Mouse (Mus musculus) layer of hippocampus, adult 18-20 months (tissue): Measurements from ENCODE around the gene Cxcl12. TPM values are rescaled to one million over a fixed set of nuclear protein-coding genes. Genes with fewer than 3 reads are reported as not detected.

Experiments used
- DNase-seq, 2 experiments: peaks; one replicate each; pipeline ENCODE4 v3.0.0; 2022; ENCODE audit warnings: low spot score in 2 of 2
- total RNA-seq, 2 experiments: library from RNA; stranded (reverse); gene quantifications; 2 replicates each; pipeline ENCODE4 v1.2.3; 2021

Gene Cxcl12
- total RNA-seq, 2 experiments from 2014 or later = 45.3 to 46.3 TPM

GRCm38 (mm10) chr6:117173876-117174275 lies 5.5 kb downstream of the Cxcl12 start:
- DNase-seq = peak; percentile 43 to 85

- DNase-seq = no peak
Measured at GRCm38 (mm10) chr6:117175113-117175793, 6.9 kb downstream of the Cxcl12 start.

- DNase-seq = no peak
Measured at GRCm38 (mm10) chr6:117176406-117176805, 8.1 kb downstream of the Cxcl12 start.

- no peak for DNase-seq
Measured at GRCm38 (mm10) chr6:117180303-117180702, 12.0 kb downstream of the Cxcl12 start.

DNA sequence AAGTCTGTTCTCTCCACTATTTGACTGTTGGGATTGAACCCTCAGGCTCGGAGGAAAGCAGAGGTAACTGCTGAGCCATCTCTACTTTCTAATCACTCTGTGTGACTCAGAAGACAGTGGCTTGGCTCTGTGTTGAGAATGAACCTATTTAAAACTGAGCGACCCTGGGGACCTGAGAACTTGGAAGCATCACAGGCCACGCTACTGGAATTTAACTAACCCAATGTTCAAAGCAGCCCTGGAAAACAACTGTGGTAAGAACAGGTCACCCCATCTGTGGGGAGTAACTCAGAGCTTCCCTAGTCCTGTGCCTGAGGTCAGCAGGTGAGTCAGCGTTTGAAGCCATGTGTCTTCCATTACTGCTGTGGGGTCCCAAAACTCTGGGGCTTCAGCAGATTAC lies 17.0 kb downstream of the Cxcl12 start:
- DNase-seq = no peak

DNA sequence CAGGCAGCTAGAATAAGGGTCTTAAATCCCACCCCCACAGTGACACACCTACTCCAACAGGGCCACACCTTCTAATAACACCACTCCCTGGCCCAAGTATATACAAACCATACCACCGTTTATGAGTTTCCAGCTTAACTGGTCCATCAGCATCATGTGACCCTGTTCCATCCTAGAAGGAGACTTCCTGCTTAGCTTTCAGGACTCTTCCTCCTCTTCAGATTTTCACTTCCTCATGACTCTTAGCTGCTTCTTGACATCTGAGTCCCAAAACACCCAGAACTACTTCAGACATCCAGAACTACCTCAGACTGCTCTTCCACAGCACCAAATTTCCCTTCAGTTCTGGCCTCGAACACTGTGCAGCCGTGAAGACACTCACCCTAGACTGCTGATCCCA lies 22.1 kb downstream of the Cxcl12 start:
- no peak for DNase-seq

DNA sequence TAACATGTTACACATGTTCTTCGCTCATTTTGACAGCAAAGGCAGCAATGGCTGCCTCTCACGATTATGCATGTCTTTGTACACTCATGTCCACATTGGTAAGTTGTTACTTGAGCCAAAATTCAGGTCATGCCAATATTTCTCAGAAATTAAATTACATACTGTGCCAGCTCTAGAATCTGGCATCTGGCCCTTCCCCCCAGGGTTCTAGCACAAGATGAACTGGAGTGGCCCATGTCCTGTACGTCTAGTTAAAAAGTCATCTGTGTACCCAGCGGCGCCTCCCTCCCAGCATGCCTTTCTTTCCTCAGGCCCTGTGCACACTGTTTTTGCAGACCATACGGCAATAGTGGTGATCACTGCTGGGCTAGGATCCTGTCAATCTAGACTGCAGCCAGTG lies 23.4 kb downstream of the Cxcl12 start:
- DNase-seq = no peak

- DNase-seq = no peak
Measured at GRCm38 (mm10) chr6:117192678-117193077, 24.3 kb downstream of the Cxcl12 start.

DNA sequence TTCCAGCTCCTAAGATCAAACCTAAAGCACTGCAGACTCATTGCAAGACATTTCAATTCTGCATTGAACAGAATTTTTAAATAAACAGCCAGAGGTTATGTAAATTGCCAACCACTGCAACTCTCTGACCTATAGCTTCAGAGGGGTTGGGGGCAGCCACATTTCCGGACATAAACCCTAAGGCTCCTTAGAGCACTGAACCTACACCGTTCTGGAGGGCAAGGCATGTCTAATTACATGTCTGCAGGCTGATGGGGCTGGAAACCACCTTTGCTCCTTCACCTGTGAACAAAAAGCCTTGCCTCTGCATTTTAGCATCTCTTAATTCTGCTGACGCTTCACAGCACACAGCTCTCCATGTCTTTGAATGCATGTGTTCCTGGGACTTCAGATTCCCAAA lies 26.9 kb downstream of the Cxcl12 start:
- no peak for DNase-seq

GRCm38 (mm10) chr6:117198871-117199270 lies 30.5 kb downstream of the Cxcl12 start:
- DNase-seq = no peak

DNA sequence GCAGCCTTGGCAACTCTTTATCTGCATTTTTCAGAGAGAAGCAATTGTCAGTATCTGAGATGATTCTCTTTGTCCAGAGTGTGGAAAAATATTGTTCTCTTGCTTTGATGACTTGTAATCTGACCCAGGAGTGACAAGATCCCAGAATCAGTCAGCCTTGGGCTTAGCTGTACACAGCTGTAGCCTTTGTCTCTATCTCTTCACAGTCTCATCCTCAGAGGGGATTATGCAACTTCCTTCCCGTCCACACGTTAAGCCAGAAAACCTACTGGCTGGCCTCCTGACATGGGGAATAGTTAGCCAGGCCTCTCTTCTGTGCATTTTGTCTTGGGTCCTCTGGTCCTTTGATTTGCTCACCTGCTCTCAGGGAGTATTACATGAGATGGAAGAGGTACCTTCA lies 31.4 kb downstream of the Cxcl12 start:
- no peak for DNase-seq

- no peak for DNase-seq
Measured at GRCm38 (mm10) chr6:117200916-117201315, 32.6 kb downstream of the Cxcl12 start.

- DNase-seq = no peak
Measured at GRCm38 (mm10) chr6:117201396-117201795, 33.1 kb downstream of the Cxcl12 start.

- no peak for DNase-seq
Measured at GRCm38 (mm10) chr6:117201859-117202258, 33.5 kb downstream of the Cxcl12 start.

DNA sequence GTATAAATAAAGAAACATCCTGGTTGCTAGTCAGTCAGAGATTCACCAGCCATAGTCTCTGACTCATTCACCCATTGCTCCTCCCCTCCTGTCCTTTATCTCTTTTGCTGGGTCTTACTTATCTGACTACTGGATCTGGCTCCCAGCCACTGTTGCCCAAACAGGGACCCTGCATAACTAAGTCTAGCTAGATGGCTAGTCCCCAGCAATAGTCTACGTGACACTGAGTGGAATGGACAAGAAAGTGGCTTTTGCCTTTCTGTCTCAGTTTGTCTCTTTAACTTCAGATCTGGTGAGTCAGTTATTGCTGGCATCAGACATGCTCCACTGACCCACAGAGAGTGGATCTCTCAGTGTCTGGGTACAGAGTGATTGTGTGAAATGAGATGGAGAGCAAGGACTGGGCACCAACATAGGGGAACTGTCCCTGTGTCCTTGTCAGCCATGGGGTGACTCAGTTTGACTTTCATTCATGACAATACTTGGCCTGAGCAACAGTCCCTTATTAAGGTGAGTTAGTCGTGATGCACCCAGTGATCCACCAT lies 34.6 kb downstream of the Cxcl12 start:
- DNase-seq = no peak

- DNase-seq = no peak
Measured at GRCm38 (mm10) chr6:117204112-117204511, 35.8 kb downstream of the Cxcl12 start.

DNA sequence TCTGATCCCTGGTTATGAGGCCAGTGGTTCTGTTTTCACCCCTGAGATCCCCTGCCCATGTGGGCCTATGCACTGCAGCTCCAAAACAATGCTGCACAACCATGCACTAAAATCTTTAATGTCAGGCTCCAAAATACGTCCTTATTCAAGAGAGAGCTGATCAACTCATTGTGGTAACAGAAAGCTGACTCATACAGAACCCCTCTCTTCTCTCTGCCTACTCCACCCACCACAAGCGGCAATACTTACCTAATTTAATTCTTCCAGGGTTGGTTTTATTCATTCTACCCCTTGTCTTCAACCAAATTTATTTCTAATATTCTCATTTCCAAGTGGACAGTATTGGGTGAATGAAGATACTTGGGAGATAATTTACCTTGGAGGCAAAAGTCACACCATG lies 38.5 kb downstream of the Cxcl12 start:
- no peak for DNase-seq

GRCm38 (mm10) chr6:117207289-117207688 lies 39.0 kb downstream of the Cxcl12 start:
- DNase-seq = no peak

- no peak for DNase-seq
Measured at GRCm38 (mm10) chr6:117210086-117210485, 41.8 kb downstream of the Cxcl12 start.

DNA sequence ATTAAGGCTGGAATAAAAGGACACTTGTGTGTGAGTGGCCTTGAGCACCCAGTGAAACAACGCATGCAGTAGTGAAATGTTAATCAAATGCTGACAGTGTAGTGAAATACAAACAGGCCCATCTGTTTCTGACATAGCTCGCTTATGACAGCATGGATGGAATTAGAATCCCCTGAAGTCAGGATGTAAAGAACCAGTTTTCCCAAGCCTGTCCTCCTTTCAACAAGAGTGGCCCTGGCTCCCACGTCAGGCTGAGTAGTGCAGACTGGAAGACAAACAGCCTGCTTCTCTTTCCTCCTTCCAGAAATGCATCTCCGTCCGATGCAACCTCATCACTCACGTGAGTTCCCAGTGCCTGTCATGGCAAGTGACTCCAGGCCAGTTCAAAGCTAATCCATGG lies 42.2 kb downstream of the Cxcl12 start:
- DNase-seq = peak in 1 of 2 experiments; percentile 17

GRCm38 (mm10) chr6:117214506-117214905 lies 46.2 kb downstream of the Cxcl12 start:
- no peak for DNase-seq

DNA sequence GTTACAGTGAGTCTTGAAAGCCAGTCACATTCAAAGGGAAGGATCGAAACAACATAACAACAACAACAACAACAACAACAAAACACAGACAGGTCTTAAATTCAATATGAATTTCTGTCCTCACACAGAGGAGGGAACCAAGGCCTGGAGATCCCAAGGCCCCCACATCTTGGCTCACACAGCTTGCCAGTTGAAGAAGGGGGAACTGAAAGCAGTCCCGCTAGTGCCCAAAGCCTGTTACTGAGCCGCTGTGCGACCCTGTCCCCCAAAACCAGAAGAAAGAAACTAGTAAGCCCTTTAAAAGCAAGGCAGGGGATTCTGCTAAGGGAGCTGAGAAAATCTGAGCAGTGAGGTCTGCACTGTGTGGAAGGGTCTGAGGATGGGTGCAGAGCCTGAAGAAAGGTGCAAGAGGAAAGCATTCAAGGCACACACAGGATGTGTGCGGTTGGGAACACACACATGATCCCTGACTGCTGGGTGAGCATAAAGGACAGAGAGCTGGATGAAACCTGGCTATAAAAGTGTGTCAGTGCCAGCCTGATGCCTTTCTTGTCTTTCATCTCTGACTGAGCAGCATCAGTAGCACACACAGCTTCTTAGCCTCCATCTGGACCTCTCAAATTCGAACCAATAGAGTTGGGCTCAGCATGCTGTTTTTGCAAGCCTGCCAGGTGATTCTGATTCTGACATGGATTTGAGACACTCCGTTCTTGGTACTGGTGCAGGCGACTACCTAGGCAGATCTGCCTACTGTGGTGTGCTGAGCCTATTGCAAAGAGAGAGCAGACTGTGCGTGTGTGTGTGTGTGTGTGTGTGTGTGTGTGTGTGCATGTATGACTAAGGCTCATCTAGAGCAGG lies 50.3 kb downstream of the Cxcl12 start:
- peak; percentile 24 to 73 for DNase-seq
